Mouse (Mus musculus) liver, embryonic 14.5 days (tissue): ENCODE results near the gene Hoxa3. TPM values are rescaled to one million over a fixed set of nuclear protein-coding genes. Genes with fewer than 3 reads are reported as not detected.

Source experiments
- ATAC-seq: fragments of 200-750 bp; cut with Nextera tagmentation; 2 replicates; pipeline ENCODE4 v1.8.0; 2017; ENCODE audit warnings: moderate number of reproducible peaks, mild to moderate bottlenecking, moderate library complexity; ENCODE audit not compliant: insufficient read depth
- DNase-seq, 3 experiments: peaks; one replicate each; pipeline ENCODE4 v3.0.0-alpha.2; 2012 to 2013; ENCODE audit warnings: low read depth in 3 of 3, low spot score in 3 of 3
- H3K27ac ChIP-seq: fragments of 300-500 bp; sonication (generic); 2 replicates; pipeline ENCODE4 v1.5.1; 2014; ENCODE audit warnings: moderate library complexity, mild to moderate bottlenecking, control low read depth, inconsistent platforms
- H3K27me3 ChIP-seq: fragments of 300-500 bp; sonication (generic); 2 replicates; pipeline ENCODE4 v1.6.1; 2014; ENCODE audit warnings: mild to moderate bottlenecking, low read length, moderate library complexity; ENCODE audit not compliant: control insufficient read depth, insufficient read depth
- H3K36me3 ChIP-seq: fragments of 300-500 bp; sonication (generic); replicated peaks from 2 replicates; pipeline ENCODE4 v1.6.1; 2014; ENCODE audit warnings: low read depth; ENCODE audit not compliant: control insufficient read depth, insufficient read depth
- H3K4me1 ChIP-seq, 2 experiments: fragments of 200-500 bp in 1 of 2; fragments of 300-500 bp in 1 of 2; sonication (generic) in 1 of 2; replicated peaks; 2 replicates each; pipeline ENCODE4 v1.6.1; 2012 to 2014; ENCODE audit warnings: antibody characterized with exemption in 1 of 2, inconsistent platforms in 1 of 2, low read length in 1 of 2; ENCODE audit not compliant: control insufficient read depth in 2 of 2, insufficient read depth in 2 of 2
- H3K4me2 ChIP-seq: fragments of 300-500 bp; sonication (generic); 2 replicates; pipeline ENCODE4 v1.6.1; 2014; ENCODE audit warnings: low read depth, mild to moderate bottlenecking, control low read depth, moderate library complexity
- H3K4me3 ChIP-seq, 2 experiments: fragments of 200-500 bp in 1 of 2; fragments of 300-500 bp in 1 of 2; sonication (generic) in 1 of 2; 2 replicates each; pipeline ENCODE4 v1.5.1; 2012 to 2014; ENCODE audit warnings: low read depth in 2 of 2, low read length in 2 of 2, mild to moderate bottlenecking in 2 of 2, control low read depth in 1 of 2, inconsistent platforms in 1 of 2, moderate library complexity in 1 of 2; ENCODE audit not compliant: insufficient read depth in 1 of 2
- H3K9ac ChIP-seq: fragments of 300-500 bp; sonication (generic); replicated peaks from 2 replicates; pipeline ENCODE4 v1.6.1; 2014; ENCODE audit warnings: mild to moderate bottlenecking, control low read depth, moderate library complexity
- H3K9me3 ChIP-seq: fragments of 300-500 bp; sonication (generic); 2 replicates; pipeline ENCODE4 v1.6.1; 2016; ENCODE audit warnings: low read length, mixed read lengths; ENCODE audit not compliant: control insufficient read depth
- CTCF ChIP-seq: IDR thresholded peaks from 2 replicates; pipeline ENCODE4 v1.5.1; 2016; ENCODE audit warnings: antibody characterized with exemption, low read depth, control low read depth
- EP300 ChIP-seq: IDR thresholded peaks from 2 replicates; pipeline ENCODE4 v1.6.1; 2016; ENCODE audit warnings: antibody characterized with exemption, low read depth
- WGBS: fragments of 180-500 bp; shearing (Covaris S2); extraction: QIAGEN DNeasy Blood & Tissue Kit; methylation state at CpG from one replicate; pipeline ENCODE4 v1.1.7; 2014; ENCODE audit not compliant: insufficient replicate concordance; 5-methylcytosine and 5-hydroxymethylcytosine counted together
- polyA plus RNA-seq, 2 experiments: library from polyadenylated mRNA; depleted of rRNA in 1 of 2; stranded (reverse) in 1 of 2; unstranded in 1 of 2; fragments of >200 nt; fragmentation: Nextera tagmentation in 1 of 2; extraction: Ambion mirVana in 1 of 2; gene quantifications; 2 replicates each; pipeline versions ENCODE4 v1.2.1 to v1.2.3; 2012 to 2014

The Hoxa3 gene
- polyA plus RNA-seq, 2 experiments, result 0.13 to 0.37 TPM

DNA sequence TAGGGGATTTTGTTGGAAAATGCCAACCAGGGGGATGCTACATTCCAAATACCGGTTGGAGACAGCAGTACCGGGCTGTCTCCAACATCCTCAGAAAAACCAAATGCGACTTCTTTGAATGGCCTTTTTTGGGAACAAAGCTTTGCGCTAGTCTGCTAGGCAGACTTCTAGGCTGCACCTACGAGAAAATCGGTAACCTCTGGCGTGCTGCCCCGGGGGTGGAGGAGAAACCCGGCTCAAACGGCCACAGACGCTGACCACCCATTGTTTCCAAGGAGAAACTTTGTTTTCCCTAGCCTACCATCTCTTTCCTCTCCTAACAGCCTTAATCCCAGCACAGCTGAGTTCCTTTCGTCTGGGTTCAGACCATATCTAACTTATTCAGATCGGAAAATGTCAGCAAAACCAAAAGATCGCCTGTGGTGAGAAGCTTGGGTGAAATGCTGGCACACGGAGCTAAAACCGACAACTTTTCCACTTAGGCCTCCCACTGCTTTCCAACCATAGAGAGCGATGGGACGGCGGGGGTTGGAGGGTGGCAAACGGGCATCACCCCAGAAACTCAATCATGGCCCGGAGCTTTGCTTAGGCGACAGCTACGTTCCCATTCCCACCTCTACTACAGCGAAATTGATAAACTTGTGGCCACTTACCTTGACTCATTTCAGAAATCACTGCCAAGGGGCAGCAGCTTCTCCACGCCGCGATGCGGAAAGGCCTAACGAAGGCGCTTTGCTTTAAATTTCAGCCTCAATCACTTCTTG is 26.7 kb upstream of the Hoxa3 start:
- peaks cover 100% of the 10 kb centered on the region for H3K27me3 ChIP-seq
- H3K4me2 ChIP-seq, result no peak overlapping the region
- no peak for ATAC-seq
- H3K27ac ChIP-seq, result no peak overlapping the region
- H3K9me3 ChIP-seq, result no peaks in the 10 kb centered on the region
- 2% methylated on average over 30 of the region's 30 CpGs for WGBS
- H3K36me3 ChIP-seq, result no peaks in the 10 kb centered on the region
- no peak overlapping the region for H3K9ac ChIP-seq
- H3K4me1 ChIP-seq, result no peaks in the 10 kb centered on the region
- TF ChIP-seq EP300 (no peak), CTCF (no peak)
- H3K4me3 ChIP-seq, result no peak overlapping the region
- DNase-seq, result no peak

DNA sequence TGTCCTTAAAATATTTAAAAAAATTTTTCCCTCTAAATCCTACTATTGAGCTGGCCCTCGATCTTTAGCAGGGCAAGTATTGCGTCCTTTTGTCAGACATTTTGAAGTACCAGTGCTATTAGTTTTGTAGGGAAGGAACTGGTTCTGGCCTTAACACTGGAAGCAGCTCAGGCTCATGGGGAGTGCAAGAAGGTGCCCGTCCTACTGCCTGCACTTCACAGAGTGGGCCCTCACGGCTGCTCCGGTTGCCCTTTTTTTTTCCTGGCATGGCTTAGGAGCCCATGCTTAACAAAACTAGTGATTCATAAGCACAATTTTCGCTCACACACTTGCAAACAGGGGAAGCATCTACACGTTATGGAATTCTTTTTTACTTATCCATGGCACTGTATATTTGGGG is 25.8 kb upstream of the Hoxa3 start:
- ATAC-seq, result no peak
- WGBS, result 5% methylated on average over 7 of the region's 7 CpGs
- no peak for DNase-seq

DNA sequence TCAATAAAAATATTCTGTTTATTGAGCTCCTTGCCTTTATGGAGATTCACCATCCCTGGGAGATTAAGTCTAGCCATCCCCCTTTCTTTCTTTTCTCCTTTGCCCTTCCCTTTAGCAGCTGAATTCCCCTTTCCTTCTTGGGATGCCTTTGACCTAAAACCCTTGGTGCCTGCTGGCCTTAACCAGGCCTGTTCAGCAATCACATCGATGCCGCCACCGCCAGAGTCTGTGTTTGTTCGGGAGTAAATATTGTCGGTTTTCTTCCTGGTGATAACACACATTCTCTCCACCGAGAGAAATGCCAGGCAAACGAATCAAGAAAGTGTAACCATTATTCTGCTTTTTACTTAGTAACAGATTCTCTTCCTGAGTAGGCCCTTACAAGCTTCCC is 25.0 kb upstream of the Hoxa3 start:
- DNase-seq (no peak), ATAC-seq (no peak)
- Histone ChIP-seq H3K27me3 (peaks cover 100% of the 10 kb centered on the region), H3K9me3 (no peaks in the 10 kb centered on the region), H3K4me3 (no peak overlapping the region), H3K9ac (no peak overlapping the region), H3K4me2 (no peak overlapping the region), H3K4me1 (no peaks in the 10 kb centered on the region), H3K27ac (no peak overlapping the region), H3K36me3 (no peaks in the 10 kb centered on the region)
- TF ChIP-seq EP300, result no peak
- TF ChIP-seq CTCF, result no peak
- WGBS, result 8% methylated on average over 7 of the region's 7 CpGs

More for the DNA sequence above, 25.8 kb upstream of the Hoxa3 start:
- Histone ChIP-seq H3K4me2 (no peak overlapping the region), H3K4me1 (no peaks in the 10 kb centered on the region), H3K36me3 (no peaks in the 10 kb centered on the region), H3K27me3 (peaks cover 100% of the 10 kb centered on the region), H3K9me3 (no peaks in the 10 kb centered on the region), H3K27ac (no peak overlapping the region), H3K4me3 (no peak overlapping the region), H3K9ac (no peak overlapping the region)
- TF ChIP-seq CTCF (no peak), EP300 (no peak)

DNA sequence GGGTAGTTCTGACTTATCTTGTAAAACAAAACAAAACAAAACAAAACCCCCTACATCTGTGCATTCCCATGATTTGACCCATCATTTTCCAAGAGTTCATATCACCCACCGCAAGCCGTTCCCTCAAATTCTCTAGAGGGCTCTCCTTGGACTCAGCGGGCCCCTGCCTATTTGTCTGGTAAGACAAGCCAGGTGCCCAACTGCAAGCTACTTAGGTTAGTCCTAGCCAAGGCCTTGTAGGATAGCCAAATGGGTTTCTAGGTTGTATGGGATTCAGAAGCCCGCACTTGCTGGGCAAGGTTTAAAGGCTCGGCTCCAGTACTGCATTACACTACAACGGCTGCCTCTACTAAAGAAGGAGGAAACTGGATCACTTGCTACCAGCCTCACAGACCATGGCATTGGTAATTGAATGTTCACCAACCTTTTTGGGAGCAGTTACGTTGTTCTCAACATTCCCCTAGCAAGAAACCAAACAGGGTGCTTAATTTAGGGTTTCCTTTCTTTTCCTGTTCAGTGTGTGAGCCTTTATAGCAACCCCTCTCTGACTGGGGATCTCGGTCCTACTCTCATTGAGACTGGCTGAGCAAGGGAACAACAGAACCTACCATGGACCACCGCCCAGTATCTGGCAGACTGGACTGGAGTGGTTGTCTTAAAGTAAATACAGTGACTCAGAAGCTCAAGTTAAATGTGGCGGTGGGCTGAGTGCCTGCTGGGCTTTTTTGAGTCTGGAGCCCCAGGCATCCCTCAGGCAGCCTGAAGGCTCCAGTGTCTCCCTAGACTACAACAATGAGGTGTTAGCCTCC is 24.4 kb upstream of the Hoxa3 start:
- Histone ChIP-seq H3K4me3 (no peak overlapping the region), H3K36me3 (no peaks in the 10 kb centered on the region), H3K27ac (no peak overlapping the region), H3K27me3 (peaks cover 100% of the 10 kb centered on the region), H3K9ac (no peak overlapping the region), H3K4me2 (no peak overlapping the region), H3K4me1 (no peaks in the 10 kb centered on the region), H3K9me3 (no peaks in the 10 kb centered on the region)
- WGBS, result 13% methylated on average over 10 of the region's 10 CpGs
- no peak for TF ChIP-seq EP300
- no peak for TF ChIP-seq CTCF
- ATAC-seq (no peak), DNase-seq (no peak)

DNA sequence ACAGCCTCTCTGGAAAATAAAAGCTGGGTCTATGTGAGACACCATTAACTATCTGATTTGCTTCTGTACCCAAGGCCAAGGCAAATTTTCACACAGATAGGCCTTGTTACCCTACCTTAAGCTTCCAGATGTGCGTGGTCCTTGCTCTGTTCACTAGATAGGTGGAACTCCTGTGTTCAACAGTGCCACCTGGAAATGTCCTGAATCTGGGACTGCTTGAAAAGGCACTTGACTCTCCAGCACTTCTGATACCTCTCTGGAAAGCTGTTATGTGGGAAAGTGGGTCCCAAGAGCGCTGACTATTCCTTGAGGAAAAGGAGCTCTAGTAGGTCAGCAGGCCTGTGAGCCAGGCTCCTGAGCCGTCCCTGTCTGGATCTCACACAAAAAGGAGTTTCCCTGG is 23.7 kb upstream of the Hoxa3 start:
- H3K36me3 ChIP-seq, result no peaks in the 10 kb centered on the region
- no peak for TF ChIP-seq CTCF
- no peak for TF ChIP-seq EP300
- DNase-seq (no peak), ATAC-seq (no peak)
- H3K4me2 ChIP-seq, result no peak overlapping the region
- H3K4me1 ChIP-seq, result no peaks in the 10 kb centered on the region
- no peak overlapping the region for H3K27ac ChIP-seq
- 23% methylated on average over 3 of the region's 3 CpGs for WGBS
- no peaks in the 10 kb centered on the region for H3K9me3 ChIP-seq
- peaks cover 100% of the 10 kb centered on the region for H3K27me3 ChIP-seq
- H3K4me3 ChIP-seq, result no peak overlapping the region
- no peak overlapping the region for H3K9ac ChIP-seq
